Mouse (Mus musculus) cerebellum, adult 2 months (tissue): ENCODE results near the gene Mtmr6.

Source experiments
- CTCF ChIP-seq: fragments of 200-500 bp; IDR thresholded peaks from 2 replicates; pipeline ENCODE4 v1.5.1; 2011; ENCODE audit warnings: low read depth, mild to moderate bottlenecking, control low read depth, low read length, moderate library complexity, borderline replicate concordance; ENCODE audit not compliant: insufficient read depth
- POLR2A ChIP-seq: fragments of 200-500 bp; IDR thresholded peaks from 2 replicates; pipeline ENCODE4 v1.6.1; 2011; ENCODE audit warnings: low read length, control low read depth, borderline replicate concordance; ENCODE audit not compliant: insufficient read depth

DNA sequence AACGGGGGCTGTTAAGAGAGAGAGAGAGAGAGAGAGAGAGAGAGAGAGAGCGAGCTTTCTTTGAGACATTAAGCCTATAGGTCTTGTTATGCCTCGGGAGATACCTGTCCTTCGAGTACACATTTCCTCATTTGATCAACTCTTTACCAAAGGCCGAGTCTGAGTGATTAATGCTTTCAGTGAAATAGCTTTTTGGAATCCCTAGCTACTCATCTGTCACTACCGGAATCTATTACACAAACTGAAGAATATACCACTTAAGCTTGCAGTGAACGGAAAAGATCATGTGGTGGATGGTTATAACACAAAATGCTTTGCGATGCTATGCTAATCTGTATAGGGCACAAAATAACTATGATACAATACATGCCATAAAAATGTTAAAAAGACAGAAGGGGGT is 14.7 kb upstream of the Mtmr6 start:
- no peak for TF ChIP-seq CTCF
- TF ChIP-seq POLR2A, result no peak
